Mouse (Mus musculus): Measurements from ENCODE around the gene B4gat1.

B4gat1 gene

GRCm38 (mm10) chr19:5032686-5033085, 5.9 kb upstream of the B4gat1 start:
- DNase-seq (ENCODE audit: inconsistent ontology term), result no peak

GRCm38 (mm10) chr19:5036577-5036976, 2.0 kb upstream of the B4gat1 start:
- DNase-seq (ENCODE audit: inconsistent ontology term), result no peak

- peak; percentile 81 for DNase-seq (ENCODE audit: inconsistent ontology term)
Observed at GRCm38 (mm10) chr19:5037678-5038571, 701 bp upstream of the B4gat1 start.

GRCm38 (mm10) chr19:5039301-5040114, 882 bp downstream of the B4gat1 start:
- DNase-seq (ENCODE audit: inconsistent ontology term), result no peak

GRCm38 (mm10) chr19:5040862-5041523, 2.4 kb downstream of the B4gat1 start, which contains the start of gene Brms1:
Gene Brms1 (plus strand): TSS chr19:5041354.
- DNase-seq (ENCODE audit: inconsistent ontology term), result peak; percentile 88

- DNase-seq (ENCODE audit: inconsistent ontology term), result no peak
Observed at GRCm38 (mm10) chr19:5041588-5041987, 3.0 kb downstream of the B4gat1 start.

GRCm38 (mm10) chr19:5045531-5045930, 6.9 kb downstream of the B4gat1 start:
- peak; percentile 42 for DNase-seq (ENCODE audit: inconsistent ontology term)

- no peak for DNase-seq (ENCODE audit: inconsistent ontology term)
Observed at GRCm38 (mm10) chr19:5048138-5049056, 9.8 kb downstream of the B4gat1 start.

GRCm38 (mm10) chr19:5049325-5049724, 10.7 kb downstream of the B4gat1 start:
- no peak for DNase-seq (ENCODE audit: inconsistent ontology term)

GRCm38 (mm10) chr19:5050047-5050905, 11.7 kb downstream of the B4gat1 start, which contains the start of gene Rin1:
Gene Rin1 (plus strand): TSS chr19:5050481.
- peak; percentile 86 for DNase-seq (ENCODE audit: inconsistent ontology term)

- peak; percentile 46 for DNase-seq (ENCODE audit: inconsistent ontology term)
Observed at GRCm38 (mm10) chr19:5051031-5051430, 12.4 kb downstream of the B4gat1 start.

- DNase-seq (ENCODE audit: inconsistent ontology term), result peak; percentile 12
Observed at GRCm38 (mm10) chr19:5051515-5051914, 12.9 kb downstream of the B4gat1 start.

GRCm38 (mm10) chr19:5052166-5052822, 13.7 kb downstream of the B4gat1 start:
- DNase-seq (ENCODE audit: inconsistent ontology term), result no peak

GRCm38 (mm10) chr19:5052853-5053252, 14.2 kb downstream of the B4gat1 start:
- no peak for DNase-seq (ENCODE audit: inconsistent ontology term)

GRCm38 (mm10) chr19:5053909-5054308, 15.3 kb downstream of the B4gat1 start:
- peak; percentile 54 for DNase-seq (ENCODE audit: inconsistent ontology term)

- DNase-seq (ENCODE audit: inconsistent ontology term), result peak; percentile 40
Observed at GRCm38 (mm10) chr19:5056251-5056650, 17.6 kb downstream of the B4gat1 start.

GRCm38 (mm10) chr19:5057876-5058775, 19.5 kb downstream of the B4gat1 start:
- DNase-seq (ENCODE audit: inconsistent ontology term), result peak; percentile 54
